Mouse (Mus musculus) MEL-GATA-1-ER (cell line): ENCODE results near the gene Myof.
A peak's percentile ranks its signal among the peaks of the same experiment; 100 is the strongest.

Experiments used
- DNase-seq: peaks from one replicate; pipeline ENCODE4 v3.0.0-alpha.2; 2012; ENCODE audit warnings: low read depth; ENCODE audit errors: extremely low read depth

Myof gene

GRCm38 (mm10) chr19:38003671-38004521 is 39.5 kb downstream of the Myof start:
- DNase-seq, result no peak

GRCm38 (mm10) chr19:38002816-38003215 is 40.6 kb downstream of the Myof start:
- no peak for DNase-seq

DNA sequence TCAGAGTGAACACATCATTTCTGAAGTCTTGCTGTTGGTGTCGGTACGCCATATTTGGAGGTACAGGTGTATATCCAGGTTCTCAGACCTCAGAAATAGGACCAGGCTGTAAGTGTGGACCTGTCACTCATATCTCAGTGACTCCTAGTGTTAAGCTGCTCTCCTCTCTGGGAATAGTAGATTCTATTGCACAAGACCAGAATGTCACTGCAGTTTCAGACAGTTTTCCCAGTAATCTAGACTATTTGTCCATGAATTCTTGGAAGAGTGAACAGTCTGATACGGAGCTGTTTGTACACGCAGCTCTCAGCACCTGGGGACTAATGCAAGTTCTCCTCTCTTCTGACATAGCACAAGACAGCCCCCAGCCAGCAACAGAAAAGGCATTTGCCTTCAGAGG is 42.4 kb downstream of the Myof start:
- DNase-seq, result no peak

GRCm38 (mm10) chr19:37999941-38000340 is 43.4 kb downstream of the Myof start:
- DNase-seq, result no peak

DNA sequence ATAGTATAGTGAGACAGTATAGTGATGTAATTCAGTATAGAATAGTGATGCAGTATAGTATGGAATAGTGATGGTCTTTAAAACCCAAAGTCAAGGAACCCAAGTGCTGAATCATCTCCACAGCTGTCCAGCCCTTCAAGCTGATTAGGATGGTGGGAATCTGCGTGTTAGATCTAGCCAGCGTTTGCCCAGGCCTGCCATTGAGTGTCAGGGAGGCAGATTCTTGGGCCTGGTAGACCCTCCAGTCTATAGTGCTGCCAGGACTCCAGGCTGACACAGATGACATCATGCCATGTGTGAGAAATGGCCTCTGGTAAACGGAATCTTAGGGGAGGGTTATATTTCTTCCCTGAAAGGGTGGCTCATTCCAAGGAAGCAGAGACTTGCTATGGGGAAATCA is 49.1 kb downstream of the Myof start:
- no peak for DNase-seq

DNA sequence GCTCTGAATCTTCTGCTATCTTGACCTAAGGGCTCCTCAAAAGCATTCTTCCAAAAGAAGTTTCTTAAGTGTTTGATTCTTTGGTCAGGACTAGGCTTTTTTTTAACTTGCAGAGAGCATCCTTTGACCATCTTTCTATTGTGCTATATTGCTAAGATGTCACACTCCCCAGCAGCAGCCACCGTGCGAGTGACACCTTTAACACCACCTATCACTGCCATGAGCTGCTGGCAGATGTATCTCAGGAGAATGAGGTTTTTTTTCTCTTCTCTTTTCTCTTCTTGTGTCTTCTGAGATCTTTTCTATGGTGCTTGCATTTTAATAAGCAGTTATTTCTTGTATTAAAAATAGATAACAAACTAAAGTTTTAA is 51.2 kb downstream of the Myof start:
- no peak for DNase-seq

- no peak for DNase-seq
Observed at GRCm38 (mm10) chr19:37991399-37992183, 51.8 kb downstream of the Myof start.

- DNase-seq, result no peak
Observed at GRCm38 (mm10) chr19:37989971-37990370, 53.4 kb downstream of the Myof start.

- DNase-seq, result no peak
Observed at GRCm38 (mm10) chr19:37988156-37988555, 55.2 kb downstream of the Myof start.

GRCm38 (mm10) chr19:37985730-37986129 is 57.6 kb downstream of the Myof start:
- DNase-seq, result no peak

- no peak for DNase-seq
Observed at GRCm38 (mm10) chr19:37975951-37976350, 67.4 kb downstream of the Myof start.

GRCm38 (mm10) chr19:37970571-37970970 is 72.8 kb downstream of the Myof start:
- DNase-seq, result no peak

- no peak for DNase-seq
Observed at GRCm38 (mm10) chr19:37970004-37970403, 73.4 kb downstream of the Myof start.

DNA sequence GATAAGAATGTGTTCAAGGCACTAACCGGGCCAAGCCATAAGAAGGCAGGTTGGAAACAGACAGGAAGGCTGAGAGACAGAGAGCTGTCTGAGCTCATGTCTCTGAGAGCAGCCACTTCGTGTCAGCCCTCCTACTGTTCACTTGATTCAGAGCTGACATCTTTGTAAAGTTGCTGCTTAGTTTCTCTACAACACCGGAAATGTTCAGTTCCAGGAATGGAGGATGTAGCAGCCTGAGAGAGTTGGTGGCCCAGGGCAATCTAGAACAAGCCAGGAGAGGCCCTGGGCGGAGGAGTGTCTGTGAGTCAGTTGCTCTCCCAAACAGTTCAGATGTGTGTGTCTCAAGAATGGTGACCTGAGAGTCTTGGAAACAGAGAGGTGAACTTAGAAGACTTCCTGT is 77.5 kb downstream of the Myof start:
- no peak for DNase-seq

DNA sequence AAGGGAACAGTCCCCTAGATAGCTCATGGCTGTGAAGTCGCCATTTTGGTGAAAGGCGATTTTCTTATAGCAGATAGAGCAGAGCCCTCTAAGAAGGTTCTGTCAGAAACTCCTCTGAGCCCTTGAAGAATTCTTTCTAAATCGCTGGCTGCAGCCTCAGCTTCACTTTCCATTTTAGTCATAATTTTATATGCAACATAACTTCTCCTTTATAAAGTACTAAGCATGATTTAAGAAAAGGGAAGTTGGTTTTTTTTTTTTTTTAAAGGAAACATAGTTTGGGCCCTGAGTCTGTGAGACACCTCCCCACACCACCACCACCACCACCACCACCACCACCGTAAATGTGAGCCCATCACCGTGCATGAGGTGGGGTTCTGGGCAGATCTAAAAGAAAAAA is 80.0 kb downstream of the Myof start:
- DNase-seq, result peak; percentile 36

GRCm38 (mm10) chr19:37960791-37961190 is 82.6 kb downstream of the Myof start:
- DNase-seq, result no peak

- no peak for DNase-seq
Observed at GRCm38 (mm10) chr19:37959543-37960215, 83.7 kb downstream of the Myof start.

DNA sequence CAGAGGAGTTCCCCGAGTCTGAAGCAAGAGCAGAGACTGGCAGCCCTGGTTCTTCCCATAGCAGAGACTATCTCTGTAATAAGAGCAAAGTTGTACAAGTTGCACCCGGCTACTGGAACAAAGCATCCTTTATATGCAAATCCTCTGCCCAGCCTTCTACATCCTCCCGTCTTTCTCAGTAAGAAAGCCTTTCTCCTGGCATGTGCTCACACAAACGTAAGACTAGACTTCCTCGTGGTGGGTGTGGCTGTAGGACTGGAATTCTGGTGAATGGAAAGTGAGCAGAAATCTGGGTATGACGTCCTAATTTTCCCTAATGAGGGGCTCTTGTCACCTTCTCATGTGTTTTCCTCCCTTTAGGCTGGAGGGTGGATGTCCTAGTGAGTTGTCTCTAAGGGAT is 84.3 kb downstream of the Myof start:
- DNase-seq, result no peak

DNA sequence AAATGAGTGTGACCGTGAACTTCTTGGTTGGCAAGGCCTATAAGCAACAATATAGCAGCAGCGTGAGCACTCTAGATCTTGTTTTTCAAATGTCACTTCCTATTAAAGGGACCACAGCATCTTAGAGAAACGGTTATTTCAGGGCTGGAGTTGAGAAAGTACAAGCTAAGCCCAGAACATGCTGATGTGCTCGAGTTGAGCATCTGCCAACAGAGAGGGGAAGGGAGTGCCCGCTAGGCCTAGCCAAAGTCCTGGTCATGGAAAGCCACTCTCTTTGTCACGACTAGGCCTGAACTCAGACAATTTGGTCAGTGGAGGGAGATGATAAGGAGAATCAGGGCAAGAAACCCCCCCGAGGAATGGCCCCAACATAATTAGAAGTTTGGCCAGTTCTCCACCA is 86.1 kb downstream of the Myof start:
- DNase-seq, result no peak

DNA sequence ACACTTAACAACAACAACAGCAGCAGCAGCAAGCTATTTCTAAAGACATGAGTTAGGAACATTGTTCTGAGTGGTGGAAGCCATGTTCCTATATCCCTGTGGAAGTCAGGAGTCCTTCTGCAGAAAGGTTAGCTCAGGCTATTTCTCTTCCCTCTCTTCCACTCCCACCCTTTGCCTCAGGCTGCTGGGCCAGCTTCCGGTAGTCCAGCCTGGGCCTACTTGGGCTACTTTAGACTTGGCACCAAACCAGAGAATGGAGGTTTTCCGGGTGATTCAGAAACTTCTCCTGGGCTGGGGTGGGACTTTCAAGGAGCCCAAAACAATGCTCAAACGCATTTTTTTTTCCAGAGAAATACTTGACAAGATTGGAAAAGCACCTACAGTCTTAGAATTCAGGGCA is 87.4 kb downstream of the Myof start:
- DNase-seq, result no peak

- peak; percentile 36 for DNase-seq
Observed at GRCm38 (mm10) chr19:37955425-37956001, 87.9 kb downstream of the Myof start.

- no peak for DNase-seq
Observed at GRCm38 (mm10) chr19:37954772-37955171, 88.6 kb downstream of the Myof start.
